Mouse (Mus musculus) liver, embryonic 13.5 days (tissue): Measurements from ENCODE around the gene Trim68. TPM values are rescaled to one million over a fixed set of nuclear protein-coding genes. Genes with fewer than 3 reads are reported as not detected.
"Not testable (repeated sequence)": the region's sequence is repeated elsewhere in the genome, so short reads cannot be mapped to it uniquely, and the experiment has no call there.

ENCODE experiments used
- ATAC-seq: fragments of 200-750 bp; cut with Nextera tagmentation; 2 replicates; pipeline ENCODE4 v1.8.0; 2017; ENCODE audit warnings: low read depth, mild to moderate bottlenecking, moderate number of reproducible peaks, moderate library complexity
- DNase-seq: peaks from one replicate; pipeline ENCODE4 v3.0.0; 2022
- H3K27ac ChIP-seq: fragments of 300-500 bp; sonication (generic); 2 replicates; pipeline ENCODE4 v1.5.1; 2015; ENCODE audit warnings: moderate library complexity, mild to moderate bottlenecking, inconsistent platforms
- H3K27me3 ChIP-seq: fragments of 300-500 bp; sonication (generic); 2 replicates; pipeline ENCODE4 v1.6.1; 2015; ENCODE audit warnings: mild to moderate bottlenecking, inconsistent platforms
- H3K36me3 ChIP-seq: fragments of 300-500 bp; sonication (generic); 2 replicates; pipeline ENCODE4 v1.6.1; 2015; ENCODE audit warnings: mild to moderate bottlenecking, inconsistent platforms
- H3K4me1 ChIP-seq: fragments of 300-500 bp; sonication (generic); replicated peaks from 2 replicates; pipeline ENCODE4 v1.6.1; 2015; ENCODE audit warnings: inconsistent platforms
- H3K4me2 ChIP-seq: fragments of 300-500 bp; sonication (generic); 2 replicates; pipeline ENCODE4 v1.6.1; 2015; ENCODE audit warnings: inconsistent platforms, mild to moderate bottlenecking, moderate library complexity
- H3K4me3 ChIP-seq: fragments of 300-500 bp; sonication (generic); replicated peaks from 2 replicates; pipeline ENCODE4 v1.5.1; 2015; ENCODE audit warnings: mild to moderate bottlenecking, inconsistent platforms
- H3K9ac ChIP-seq: fragments of 300-500 bp; sonication (generic); 2 replicates; pipeline ENCODE4 v1.6.1; 2015; ENCODE audit warnings: mild to moderate bottlenecking, inconsistent platforms
- H3K9me3 ChIP-seq: fragments of 300-500 bp; sonication (generic); replicated peaks from 2 replicates; pipeline ENCODE4 v1.6.1; 2016; ENCODE audit warnings: inconsistent platforms
- WGBS: fragments of 180-500 bp; shearing (Covaris S2); methylation state at CpG from one replicate; pipeline ENCODE4 v1.1.7; 2015; ENCODE audit not compliant: insufficient replicate concordance; 5-methylcytosine and 5-hydroxymethylcytosine counted together
- polyA plus RNA-seq: library from polyadenylated mRNA; unstranded; fragments of >200 nt; fragmentation: Nextera tagmentation; extraction: Ambion mirVana; gene quantifications from 2 replicates; pipeline ENCODE4 v1.2.1, GENCODE M21; 2015

The Trim68 gene
- polyA plus RNA-seq, 1 experiment from 2014 or later, result 1.7 TPM

DNA sequence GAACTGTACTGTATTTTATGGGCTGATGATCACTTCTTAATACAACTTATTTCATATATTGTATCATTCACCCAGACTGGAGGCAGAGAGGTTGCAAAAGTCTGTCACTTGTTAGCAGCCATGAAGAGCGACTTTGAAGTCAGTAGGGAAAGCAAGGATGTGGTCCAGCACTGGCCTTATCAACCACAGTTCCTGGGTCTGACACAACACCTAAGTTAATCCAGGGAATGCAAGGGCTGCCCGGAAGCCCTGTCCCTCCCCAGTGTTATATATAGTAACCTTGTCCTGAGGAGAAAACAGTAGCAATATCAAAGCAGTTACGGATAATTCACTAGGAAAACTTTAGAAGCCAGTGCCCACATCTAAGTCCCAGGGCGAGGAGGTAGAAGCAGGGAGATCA, 42.2 kb downstream of the Trim68 start:
- H3K36me3 ChIP-seq, H3K27me3 ChIP-seq, DNase-seq, H3K27ac ChIP-seq, H3K4me2 ChIP-seq, H3K9me3 ChIP-seq, ATAC-seq, H3K4me3 ChIP-seq, H3K4me1 ChIP-seq, H3K9ac ChIP-seq: not testable (repeated sequence)
- WGBS, result 63% methylated on average over 3 of the region's 4 CpGs

DNA sequence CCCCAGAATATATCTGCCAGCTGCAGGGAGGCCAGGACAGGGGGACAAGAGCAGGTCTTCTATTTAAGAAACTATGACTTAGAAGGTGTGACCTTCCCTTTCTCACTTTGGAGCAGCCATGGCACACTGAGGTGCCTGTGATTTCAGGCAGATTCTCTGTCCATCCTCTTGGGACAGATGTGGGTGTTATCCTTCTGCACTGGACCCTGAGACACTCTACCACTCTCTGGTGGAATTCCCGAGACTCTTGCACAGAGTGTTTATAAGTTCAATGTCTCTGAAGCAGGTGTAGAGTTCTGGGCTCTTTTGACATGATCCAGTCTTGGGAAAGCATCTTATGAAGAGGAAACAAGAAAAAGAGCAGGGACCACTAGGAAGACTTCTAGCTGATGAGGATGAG, 49.0 kb downstream of the Trim68 start, which contains the start of gene Olfr554:
Olfr554 (plus strand) TSS at position 301 of the 400 bp plus-strand sequence.
- Histone ChIP-seq H3K4me2 (no peak within 1 kb of the TSS), H3K9ac (no peak within 1 kb of the TSS), H3K4me3 (no peak within 1 kb of the TSS), H3K36me3 (no peaks in the 10 kb centered on the region), H3K27ac (no peak within 1 kb of the TSS), H3K4me1 (no peaks in the 10 kb centered on the region), H3K27me3 (no peaks in the 10 kb centered on the region), H3K9me3 (no peaks in the 10 kb centered on the region)
- ATAC-seq (no peak), DNase-seq (no peak)
- WGBS, result 48% methylated on average over 1 of the region's 1 CpGs

DNA sequence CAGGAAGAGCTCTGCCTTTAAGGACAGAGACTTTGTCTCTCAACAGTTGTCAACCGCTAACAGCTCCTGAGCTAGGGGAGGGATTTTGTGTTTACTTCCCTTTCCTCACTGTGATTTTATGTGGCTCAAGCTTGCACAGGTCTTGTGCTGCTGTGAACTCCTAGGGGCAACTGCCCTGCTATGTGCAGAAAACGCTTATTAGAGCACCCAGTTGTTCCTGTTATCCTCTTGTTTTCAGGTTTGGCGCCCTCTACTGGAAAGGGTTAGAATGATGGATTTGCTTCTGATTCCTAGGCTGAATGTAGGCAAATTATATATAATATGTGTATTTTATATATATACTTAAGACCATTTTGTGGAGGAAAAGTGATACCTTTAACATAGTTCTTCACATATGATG, 50.5 kb downstream of the Trim68 start:
- Histone ChIP-seq H3K27ac (no peak overlapping the region), H3K9ac (no peak overlapping the region), H3K4me3 (no peak overlapping the region), H3K4me1 (no peaks in the 10 kb centered on the region), H3K36me3 (no peaks in the 10 kb centered on the region), H3K27me3 (no peaks in the 10 kb centered on the region), H3K4me2 (no peak overlapping the region), H3K9me3 (no peaks in the 10 kb centered on the region)
- 20% methylated on average over 3 of the region's 3 CpGs for WGBS
- DNase-seq (no peak), ATAC-seq (no peak)

Other genes starting within 250 kb of the Trim68 start
- gene Rrm1, start 245.6 kb downstream of the Trim68 start, polyA plus RNA-seq, result 223 and 242 TPM in 2 replicates
- gene Olfr543, start 205.6 kb downstream of the Trim68 start, polyA plus RNA-seq, result 0.38 and 0.40 TPM in 2 replicates
- gene Olfr544, start 199.0 kb downstream of the Trim68 start, polyA plus RNA-seq, result 0.03 and 0.13 TPM in 2 replicates
- gene Olfr545, start 187.8 kb downstream of the Trim68 start, polyA plus RNA-seq, result not detected in 2 replicates
- not detected in 2 replicates for gene Olfr547, start 152.6 kb downstream of the Trim68 start, polyA plus RNA-seq
- gene Olfr548-ps1, start 146.4 kb downstream of the Trim68 start, polyA plus RNA-seq, result not detected in 2 replicates
- not detected in 2 replicates for gene Olfr549, start 137.5 kb downstream of the Trim68 start, polyA plus RNA-seq
- gene Trim21, start 121.8 kb downstream of the Trim68 start, polyA plus RNA-seq, result 0.24 and 0.51 TPM in 2 replicates
- gene Olfr550, start 115.9 kb downstream of the Trim68 start, polyA plus RNA-seq, result not detected in 2 replicates
- gene Olfr551, start 95.4 kb downstream of the Trim68 start, polyA plus RNA-seq, result not detected in 2 replicates
- gene Olfr552, start 89.6 kb downstream of the Trim68 start, polyA plus RNA-seq, result not detected in 2 replicates
- gene Olfr553, start 69.1 kb downstream of the Trim68 start, polyA plus RNA-seq, result not detected in 2 replicates
- not detected in 2 replicates for gene Olfr554, start 48.9 kb downstream of the Trim68 start, polyA plus RNA-seq
- gene Olfr555, start 28.5 kb downstream of the Trim68 start, polyA plus RNA-seq, result not detected in 2 replicates
- gene Olfr556, start 22.4 kb downstream of the Trim68 start, polyA plus RNA-seq, result not detected in 2 replicates
- not detected in 2 replicates for gene Olfr557, start 8.6 kb upstream of the Trim68 start, polyA plus RNA-seq
- not detected in 2 replicates for gene Olfr558, start 14.9 kb upstream of the Trim68 start, polyA plus RNA-seq
- not detected in 2 replicates for gene Olfr33, start 31.7 kb upstream of the Trim68 start, polyA plus RNA-seq
- not detected in 2 replicates for gene Olfr559, start 40.2 kb upstream of the Trim68 start, polyA plus RNA-seq
- not detected in 2 replicates for gene Olfr560, start 72.0 kb upstream of the Trim68 start, polyA plus RNA-seq
- gene Olfr78, start 72.1 kb upstream of the Trim68 start, polyA plus RNA-seq, result not detected in 2 replicates
- gene Olfr561, start 83.9 kb upstream of the Trim68 start, polyA plus RNA-seq, result not detected in 2 replicates
- not detected in 2 replicates for gene Olfr564, start 116.2 kb upstream of the Trim68 start, polyA plus RNA-seq
- gene Olfr566, start 171.4 kb upstream of the Trim68 start, polyA plus RNA-seq, result not detected in 2 replicates
- gene Olfr568, start 189.8 kb upstream of the Trim68 start, polyA plus RNA-seq, result not detected in 2 replicates
- not detected in 2 replicates for gene Olfr569, start 203.6 kb upstream of the Trim68 start, polyA plus RNA-seq
- not detected in 2 replicates for gene Olfr570, start 207.2 kb upstream of the Trim68 start, polyA plus RNA-seq
- not detected in 2 replicates for gene Olfr571, start 230.2 kb upstream of the Trim68 start, polyA plus RNA-seq
- not detected in 2 replicates for gene Olfr572, start 237.1 kb upstream of the Trim68 start, polyA plus RNA-seq